Mouse (Mus musculus) layer of hippocampus, postnatal 25 days (tissue): ENCODE results near the gene Acvr2b. TPM values are rescaled to one million over a fixed set of nuclear protein-coding genes. Genes with fewer than 3 reads are reported as not detected.

Experiments
- DNase-seq, 2 experiments: peaks; one replicate each; pipeline ENCODE4 v3.0.0; 2022; ENCODE audit warnings: mixed read lengths in 2 of 2, low spot score in 1 of 2; ENCODE audit errors: extremely low spot score in 1 of 2
- total RNA-seq, 2 experiments: library from RNA; stranded (reverse); gene quantifications; 2 replicates each; pipeline ENCODE4 v1.2.3; 2021

The Acvr2b gene
- total RNA-seq, 2 experiments from 2014 or later, result 10.5 to 12.2 TPM

DNA sequence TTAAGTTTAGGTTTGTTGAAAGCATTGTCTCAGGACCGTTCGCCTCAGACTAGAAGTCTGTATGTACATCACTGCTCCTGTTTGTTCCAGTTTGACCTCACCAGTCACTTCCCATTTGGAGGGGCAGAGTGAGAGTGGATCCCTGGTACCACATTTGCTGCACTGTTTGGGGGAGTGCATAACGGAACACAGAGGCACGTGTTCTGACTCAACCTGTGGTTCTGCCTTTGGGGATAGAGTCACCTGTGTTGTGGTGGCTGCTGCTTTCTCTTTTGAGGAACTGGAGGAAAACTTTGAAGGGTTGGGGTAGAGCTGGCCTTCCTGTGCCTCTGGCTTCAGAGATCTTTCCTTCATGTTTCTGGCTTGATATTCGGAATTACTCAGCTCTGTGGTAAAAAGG, 2.2 kb downstream of the Acvr2b start:
- no peak for DNase-seq

DNA sequence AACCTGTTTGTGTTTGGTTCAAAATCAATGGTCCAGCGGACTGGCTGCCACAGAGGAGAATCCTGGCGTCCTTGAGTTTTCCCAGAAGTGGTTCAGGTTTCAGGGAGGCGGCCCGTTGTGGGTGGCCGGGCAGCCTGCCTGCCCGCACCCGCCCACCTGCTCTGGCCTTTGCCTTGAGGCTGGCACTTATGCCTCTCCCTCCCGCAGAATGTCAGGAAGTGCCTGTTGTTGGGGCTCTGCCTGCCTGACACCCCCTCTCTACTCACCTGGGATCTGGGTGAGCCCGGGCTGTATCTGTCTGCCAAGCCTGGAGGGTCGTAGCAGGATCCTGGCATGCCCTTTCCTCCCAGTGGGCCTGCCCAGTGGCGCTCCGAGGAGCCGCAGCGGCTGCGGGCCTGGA, 6.0 kb downstream of the Acvr2b start:
- no peak for DNase-seq

DNA sequence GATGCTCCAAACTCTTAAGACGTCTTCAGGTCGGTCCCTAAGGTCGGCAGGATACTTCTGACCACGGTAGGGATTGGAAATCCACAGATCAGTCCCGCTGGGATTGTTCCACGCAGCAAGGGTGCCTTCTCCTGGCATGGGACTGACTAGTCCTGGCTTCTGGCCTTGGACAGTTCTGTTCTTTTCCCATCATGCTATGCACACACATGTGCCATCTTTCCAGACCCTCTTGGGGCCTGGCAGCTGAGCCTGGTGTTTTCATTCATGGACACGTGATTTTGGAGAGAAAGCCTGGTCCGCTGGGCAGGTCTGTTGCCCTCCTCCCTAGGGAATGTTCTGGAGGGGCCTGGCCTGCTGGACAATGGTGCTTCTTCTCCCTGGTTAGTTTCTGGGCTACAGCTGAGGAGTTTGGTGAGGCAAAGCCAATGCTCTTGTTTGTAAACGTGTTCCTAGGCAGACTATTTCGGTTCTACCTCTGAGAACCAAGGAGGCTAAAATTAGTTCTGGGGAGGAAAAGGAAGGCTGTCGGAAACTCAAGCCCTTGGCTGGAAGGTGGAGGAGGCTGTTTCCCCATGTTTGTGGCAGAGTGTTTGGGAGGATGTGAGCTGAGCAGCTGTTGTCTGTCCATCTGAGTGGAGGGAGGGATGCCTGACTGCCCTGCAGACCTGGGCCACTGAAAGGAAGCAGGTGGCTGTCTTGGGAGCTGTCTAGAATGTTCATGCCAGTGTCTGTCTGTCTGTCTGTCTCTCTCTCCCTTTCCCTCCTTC, 7.2 kb downstream of the Acvr2b start:
- DNase-seq, result no peak

DNA sequence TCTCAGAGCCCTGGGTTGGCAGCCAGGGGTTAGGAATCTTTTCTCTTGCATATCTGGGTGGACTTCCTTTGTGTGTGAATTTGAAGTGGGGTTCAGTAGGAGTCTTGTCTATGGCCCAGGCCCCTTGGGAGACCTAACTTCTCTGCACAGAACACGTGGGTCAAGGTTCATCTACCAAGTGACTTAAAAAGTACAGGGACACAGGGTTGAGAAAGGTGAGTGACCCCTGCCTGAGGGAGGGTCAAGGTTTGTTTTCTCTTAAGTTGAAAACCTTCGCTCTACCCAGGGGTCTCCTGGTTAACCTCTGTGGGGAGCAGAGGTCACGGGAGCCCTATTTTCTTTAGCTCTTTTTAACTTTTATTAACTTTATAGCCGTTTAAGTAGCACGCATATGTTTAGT, 7.9 kb downstream of the Acvr2b start:
- no peak for DNase-seq

DNA sequence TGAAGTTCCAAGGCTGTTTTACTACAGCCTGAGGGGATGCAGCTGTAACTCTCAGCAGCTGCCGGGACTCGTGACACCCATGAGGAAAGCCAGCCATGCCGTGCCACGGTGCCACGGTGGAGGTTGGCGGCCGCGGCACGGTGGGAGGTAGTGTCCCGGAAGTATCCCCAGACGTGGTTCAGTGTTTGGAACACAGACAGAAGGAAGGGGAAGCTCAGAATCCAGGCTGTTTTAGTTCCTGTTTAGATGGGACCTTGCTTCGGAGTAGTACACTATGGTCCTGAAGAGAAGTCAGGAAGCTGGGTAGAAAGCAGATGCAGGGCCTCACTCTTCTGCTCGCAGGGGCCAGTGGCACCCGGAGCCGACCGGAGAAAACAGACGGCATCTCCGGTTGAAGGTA, 16.1 kb downstream of the Acvr2b start:
- no peak for DNase-seq

DNA sequence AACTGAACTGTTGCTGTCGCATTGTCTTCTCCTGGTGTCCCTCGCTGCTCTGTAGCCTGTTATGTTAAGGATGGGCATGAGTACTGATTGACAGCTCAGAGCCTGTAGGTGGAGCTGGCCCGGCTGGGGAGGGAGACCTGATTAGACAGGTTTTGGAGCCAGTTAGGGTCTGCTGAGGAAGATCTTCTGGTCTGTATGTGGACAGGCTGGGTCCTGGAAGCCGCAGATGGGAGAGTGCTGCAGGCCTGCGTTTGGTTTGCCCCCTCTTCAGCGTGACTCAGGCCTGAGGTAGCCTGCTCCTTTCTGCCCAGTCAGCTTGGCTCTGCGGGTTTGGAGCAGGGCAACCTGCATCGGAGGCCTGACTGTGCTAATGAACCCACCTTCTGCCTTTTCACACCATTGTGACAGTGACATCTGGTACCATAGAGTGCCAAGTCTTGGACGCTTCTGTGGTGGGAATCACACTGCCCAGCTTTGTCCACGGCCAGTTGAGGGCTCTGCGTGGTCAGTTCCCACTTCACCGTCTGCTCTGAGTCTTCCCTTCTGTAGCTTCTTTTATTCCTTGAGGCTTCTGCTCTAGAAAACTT, 18.0 kb downstream of the Acvr2b start:
- no peak for DNase-seq

DNA sequence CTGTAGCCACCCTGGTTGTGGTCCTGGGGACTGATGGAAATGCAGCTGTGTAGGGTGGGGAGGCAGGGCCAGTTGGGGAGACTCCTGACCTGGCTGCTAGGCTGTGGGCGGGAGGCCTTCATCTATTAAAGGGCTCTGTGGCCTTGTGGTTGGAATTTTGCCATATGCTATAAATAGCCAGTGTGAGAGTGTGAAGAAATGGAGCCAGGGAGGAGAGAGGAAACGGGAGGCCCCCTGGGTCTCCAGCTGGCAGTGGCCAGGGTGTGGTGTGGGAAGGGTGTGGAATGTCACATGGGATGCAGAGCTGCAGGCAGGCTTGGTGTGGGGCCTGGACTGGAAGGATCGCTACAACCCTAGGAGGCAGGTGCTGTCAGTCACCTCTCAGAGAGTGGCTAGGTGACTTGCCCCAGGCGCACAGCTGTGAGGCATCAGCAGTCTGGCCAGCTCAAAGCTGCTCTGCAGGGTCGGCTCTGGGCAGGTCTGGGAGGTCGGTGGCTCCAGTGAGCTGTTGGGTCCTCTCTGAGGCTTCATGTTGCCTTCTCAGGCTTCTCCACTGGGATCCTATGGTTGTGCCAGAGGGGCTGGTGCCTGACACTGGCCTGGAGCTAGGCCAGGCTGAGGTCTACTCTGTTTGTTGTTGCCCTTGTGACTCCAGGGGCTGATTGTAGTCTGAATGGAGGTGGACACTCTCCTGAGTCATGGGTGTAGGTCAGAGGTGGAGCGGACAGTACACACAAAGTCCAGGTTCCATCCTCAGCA, 23.5 kb downstream of the Acvr2b start:
- DNase-seq, result no peak

DNA sequence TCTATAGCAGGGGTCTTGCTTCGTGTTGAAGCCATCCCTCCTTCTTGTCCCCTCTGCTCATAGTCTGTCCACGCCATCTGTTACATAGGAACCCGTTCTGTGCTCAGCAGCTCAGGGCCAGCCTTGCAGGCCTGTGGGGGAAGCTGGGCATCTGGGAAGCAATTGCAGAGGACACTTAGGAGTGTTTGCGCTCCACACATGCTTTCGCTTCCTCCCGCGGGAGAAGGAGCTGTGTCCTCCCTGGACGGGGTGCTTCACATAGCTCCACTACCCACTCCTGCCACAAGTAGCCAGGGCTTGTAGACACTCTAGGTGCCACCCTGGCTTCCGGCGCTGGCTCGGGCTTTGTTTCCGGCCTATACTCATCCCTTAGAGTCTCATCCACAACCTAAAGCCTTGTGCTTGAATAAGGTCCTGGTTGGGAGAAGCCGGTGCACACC, 24.1 kb downstream of the Acvr2b start:
- DNase-seq, result no peak

DNA sequence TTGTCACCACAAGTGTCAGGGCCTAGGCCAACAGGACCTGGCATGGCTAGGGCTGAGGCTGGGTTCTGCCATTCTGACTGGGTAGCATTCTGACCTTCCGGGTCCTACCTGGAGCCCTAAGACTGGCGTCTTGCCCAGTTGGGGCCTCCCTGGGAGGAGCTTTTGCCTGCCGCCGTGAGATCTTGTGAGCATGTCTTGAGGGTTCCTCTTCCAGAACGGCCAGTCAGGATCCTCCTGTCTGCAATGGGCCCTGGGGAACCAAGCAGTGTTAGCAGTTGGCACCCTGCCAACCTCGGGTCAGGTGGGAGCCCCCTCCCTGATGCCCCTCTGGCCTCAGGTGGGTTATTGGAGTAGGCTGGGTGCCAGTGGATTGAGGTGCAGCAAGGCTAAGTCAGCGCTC, 24.6 kb downstream of the Acvr2b start:
- DNase-seq, result no peak

DNA sequence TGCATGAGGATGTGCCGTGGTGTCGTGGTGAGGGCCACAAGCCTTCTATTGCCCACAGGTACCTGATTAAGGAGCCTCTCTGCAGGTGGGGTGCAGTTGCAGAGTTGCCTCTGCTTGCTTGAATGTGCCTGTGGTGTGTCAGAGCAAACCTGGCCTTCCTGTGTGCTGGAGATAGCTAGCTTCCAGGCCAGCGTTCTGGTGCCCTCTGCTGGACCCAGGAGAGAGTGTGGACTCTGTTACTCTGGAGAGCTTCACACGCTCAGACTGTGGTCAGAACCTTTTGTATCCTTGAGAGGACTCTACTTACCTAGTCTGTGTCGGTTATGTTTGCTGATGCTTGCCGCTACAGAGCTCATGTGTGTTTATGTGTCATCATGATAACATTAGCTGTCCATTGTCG, 28.4 kb downstream of the Acvr2b start:
- peak; percentile 45 to 78 for DNase-seq

DNA sequence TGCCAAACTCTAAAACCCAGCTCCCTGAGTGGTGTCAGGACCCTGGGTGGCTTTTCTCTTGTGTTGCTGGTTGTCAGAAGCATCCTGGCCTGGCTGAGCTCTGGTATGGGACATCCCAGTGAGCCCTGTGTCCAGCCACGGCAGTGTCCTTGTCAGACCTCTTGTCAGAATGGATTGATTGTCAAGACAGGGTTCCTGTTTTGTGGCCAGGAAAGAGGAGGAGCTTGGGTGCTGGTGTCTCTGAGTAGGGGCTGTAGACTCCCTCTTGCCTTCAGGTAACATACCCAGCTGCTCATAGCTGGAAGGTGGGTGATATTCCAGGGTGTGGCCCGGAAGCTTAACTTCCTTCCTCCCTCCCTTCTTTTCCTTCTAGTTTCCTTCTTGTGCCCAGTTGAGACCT, 33.9 kb downstream of the Acvr2b start:
- no peak for DNase-seq

DNA sequence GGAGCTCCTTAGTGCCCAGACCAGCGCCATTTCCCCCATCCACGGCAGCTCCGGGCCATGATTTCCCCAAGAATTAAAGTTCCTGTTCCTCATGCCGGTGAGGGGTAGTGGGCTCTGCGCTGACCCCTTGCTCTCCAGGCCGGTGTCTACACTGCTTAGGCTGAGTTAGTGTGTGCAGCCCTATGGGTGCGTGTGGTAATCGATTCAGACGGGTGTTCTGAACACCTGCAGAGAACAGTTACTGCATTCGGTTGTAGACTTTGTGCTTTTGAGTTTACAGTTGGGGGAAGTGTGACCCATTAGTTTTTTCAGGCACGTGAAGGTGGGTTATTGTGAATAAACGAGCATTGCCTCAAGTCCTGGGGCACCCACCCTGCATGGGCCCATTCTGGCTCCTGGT, 36.1 kb downstream of the Acvr2b start:
- DNase-seq, result no peak

DNA sequence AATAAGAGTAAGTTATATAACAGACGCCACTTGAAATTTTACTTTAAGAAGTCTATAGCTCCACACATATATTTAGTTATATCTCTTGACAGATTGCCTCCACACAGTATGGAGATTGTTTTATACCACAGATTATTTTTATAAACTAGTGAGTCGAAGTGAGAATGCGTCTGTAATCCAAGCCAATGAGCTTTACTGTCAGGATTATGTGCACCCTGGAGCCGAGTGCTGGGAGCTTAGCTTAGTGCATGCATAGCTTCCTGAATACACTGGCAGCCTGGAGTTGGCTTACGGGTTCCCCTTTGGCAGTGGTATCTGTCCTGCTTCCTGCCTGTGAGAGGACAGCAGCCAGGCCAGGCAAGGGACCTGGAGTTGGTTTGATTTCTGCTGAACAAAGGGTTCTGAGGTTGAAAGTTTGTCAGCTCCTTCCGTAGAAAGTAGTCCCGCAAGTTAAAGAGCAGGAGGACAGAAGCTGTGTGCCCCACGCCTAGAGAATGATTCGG, 36.6 kb downstream of the Acvr2b start:
- DNase-seq, result no peak

DNA sequence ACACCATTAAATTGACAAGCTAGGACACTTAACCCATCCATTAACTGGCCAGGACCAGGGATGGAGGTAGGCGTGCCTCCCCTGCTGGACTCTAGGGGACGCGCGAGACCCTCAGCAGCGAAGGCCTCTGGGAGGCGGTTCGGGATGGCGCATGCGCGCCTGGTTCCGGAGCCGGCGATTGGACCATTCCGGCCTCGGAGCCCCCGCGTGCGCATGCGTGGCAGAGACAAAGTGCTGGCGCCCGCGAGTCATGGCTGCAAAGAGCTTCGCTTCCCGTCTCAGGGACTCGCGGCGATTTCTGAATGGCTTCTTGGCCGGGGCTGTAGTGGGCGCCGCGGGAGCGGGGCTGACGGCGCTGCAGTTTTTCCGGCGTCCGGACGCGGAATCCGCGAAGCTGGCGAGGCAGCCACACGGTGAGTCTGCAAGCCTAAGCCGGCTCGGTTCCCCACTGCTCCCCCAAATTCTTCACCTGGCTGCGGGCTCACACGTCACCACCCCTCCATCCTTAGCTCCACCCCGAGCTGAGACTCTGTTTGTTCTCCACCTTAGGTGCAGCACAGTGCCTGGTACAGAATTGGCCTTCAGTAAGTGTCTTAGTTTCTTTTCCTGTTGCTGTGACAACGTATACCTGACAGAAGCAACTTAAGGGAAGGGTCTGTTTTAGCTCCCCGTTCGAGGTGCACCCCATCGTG, 43.0 kb downstream of the Acvr2b start, which contains the start of gene Exog:
Gene Exog, plus strand, starts transcription at position 206 of the 692 bp plus-strand sequence.
- peak; percentile 97 to 99 for DNase-seq

DNA sequence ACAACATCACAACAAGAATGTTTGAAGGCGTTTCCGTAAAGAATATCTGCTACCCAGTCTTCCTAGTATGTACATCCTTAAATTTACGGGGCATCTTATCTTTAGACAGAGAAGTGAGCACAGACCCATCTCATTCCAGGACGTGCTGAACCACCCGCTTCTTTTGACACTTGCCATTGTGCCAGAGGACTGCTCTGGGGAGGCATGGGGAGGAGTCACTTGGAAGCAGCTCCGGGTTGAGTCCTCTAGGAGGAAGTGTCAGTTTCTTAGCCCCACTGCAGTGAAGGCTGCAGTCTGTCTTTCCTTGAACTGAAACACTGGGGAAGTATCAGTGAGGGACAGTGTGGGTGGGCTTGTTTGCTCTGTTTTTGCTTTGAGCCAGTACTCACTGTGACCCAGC, 43.8 kb downstream of the Acvr2b start:
- DNase-seq, result no peak

DNA sequence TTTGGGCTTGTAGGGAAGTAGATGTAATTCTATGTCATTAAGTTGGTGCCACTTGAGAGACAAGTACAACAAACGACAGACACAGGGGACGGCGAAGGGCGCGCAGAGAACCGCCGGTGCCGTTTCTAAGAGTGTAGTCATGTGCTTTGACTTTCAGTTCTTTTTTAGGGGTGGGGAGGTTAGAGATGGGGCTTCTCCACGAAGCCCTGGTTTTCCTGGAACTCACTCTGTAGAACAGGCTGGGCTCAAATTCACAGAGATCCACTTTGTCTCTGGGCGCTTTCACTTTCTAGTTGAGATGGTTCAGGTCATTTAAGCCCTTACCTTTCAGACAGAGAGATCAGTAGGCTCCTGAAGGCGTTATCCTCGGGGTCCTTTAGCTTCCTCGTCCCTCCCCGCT, 54.0 kb downstream of the Acvr2b start:
- DNase-seq, result no peak

DNA sequence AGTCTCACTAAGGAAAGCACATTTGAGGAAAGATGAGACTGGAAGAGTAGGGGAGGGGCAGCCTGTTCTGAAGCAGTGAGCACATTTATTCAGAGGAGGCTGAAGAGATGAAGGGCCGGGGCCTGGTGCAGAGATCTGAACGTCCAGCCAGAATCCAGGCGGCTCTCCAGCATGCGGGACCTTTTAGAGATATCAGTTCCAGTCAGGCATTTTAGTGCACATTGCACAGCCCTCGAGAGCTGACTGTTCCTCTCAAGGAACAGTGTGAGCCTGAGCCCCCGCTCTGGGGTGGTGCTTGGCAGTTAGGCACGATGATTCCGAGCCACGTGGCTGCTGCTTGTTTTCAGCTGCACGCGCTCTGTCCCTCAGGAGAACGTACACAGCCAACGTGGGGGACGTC, 55.2 kb downstream of the Acvr2b start:
- DNase-seq, result no peak

DNA sequence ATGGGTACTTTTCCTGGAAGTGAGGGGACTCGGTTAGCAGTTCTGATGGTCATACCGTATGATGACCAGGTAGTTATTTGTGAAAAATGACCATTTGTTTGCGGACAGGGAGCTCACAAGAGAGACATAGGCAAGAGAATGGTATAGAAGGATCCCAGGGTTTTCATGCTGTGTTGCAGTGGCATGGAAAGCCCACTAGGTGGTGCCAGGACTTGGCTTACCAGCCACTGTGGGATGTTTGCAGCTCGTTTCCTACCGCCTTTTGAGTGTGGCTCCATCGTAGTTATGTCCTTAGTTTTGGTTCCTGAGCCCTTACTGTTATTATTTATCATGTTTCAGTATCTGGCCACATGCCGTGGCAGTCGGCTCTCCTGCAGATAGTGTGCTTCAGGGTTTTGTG, 58.5 kb downstream of the Acvr2b start:
- peak; percentile 57 to 74 for DNase-seq

DNA sequence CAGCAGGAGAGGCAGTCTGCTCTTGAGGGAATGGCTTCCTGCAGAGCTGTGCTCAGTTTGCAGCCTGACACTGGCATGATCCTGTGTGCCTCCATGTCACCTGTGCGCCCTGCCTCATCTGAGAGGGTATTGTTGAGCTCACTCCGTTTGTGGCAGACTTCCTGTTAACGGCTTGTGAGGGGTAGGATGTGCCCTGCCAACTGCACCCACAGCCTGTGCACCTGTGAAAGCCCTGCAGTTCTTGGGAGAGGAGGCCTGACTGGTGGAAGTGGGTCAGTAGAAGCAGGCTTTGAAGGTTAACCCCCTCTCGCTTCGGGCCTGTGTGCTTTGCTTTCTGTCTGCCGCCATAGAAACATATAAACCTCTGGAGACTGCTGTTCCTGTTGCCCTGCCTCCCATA, 63.1 kb downstream of the Acvr2b start:
- no peak for DNase-seq

DNA sequence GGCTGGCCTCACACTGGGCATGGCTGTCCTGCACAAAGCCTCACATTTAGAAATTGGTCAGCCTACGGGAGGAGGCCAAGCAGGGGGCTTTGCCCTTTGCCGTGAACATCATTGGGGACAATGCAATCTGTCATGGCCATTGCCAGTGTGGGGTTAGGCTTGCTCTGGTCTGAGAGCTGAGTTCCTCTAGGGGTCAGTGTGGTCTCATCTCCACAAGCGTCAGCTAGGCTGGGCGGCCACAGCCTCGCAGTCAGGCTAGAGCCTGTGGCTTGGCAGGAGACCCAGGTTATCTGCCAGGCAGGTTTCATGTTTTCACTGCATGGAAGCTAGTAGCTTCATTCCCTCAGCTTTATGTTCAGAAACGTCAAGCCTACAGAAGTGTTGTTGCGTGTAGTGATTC, 63.7 kb downstream of the Acvr2b start:
- no peak for DNase-seq
